Mouse (Mus musculus): Measurements from ENCODE around the gene Rin3.

The Rin3 gene

GRCm38 (mm10) chr12:102422065-102422464, 139.2 kb downstream of the Rin3 start:
- no peak for DNase-seq (ENCODE audit: low read depth, low spot score)

GRCm38 (mm10) chr12:102422623-102423320, 139.9 kb downstream of the Rin3 start:
- DNase-seq (ENCODE audit: low read depth, low spot score): no peak

GRCm38 (mm10) chr12:102423625-102424024, 140.8 kb downstream of the Rin3 start:
- no peak for DNase-seq (ENCODE audit: low read depth, low spot score)

- DNase-seq (ENCODE audit: low read depth, low spot score): no peak
Observed at GRCm38 (mm10) chr12:102424456-102424855, 141.6 kb downstream of the Rin3 start.

GRCm38 (mm10) chr12:102425048-102425578, 142.3 kb downstream of the Rin3 start:
- DNase-seq (ENCODE audit: low read depth, low spot score): no peak

GRCm38 (mm10) chr12:102426285-102426684, 143.4 kb downstream of the Rin3 start:
- peak; percentile 12 for DNase-seq (ENCODE audit: low read depth, low spot score)

- DNase-seq (ENCODE audit: low read depth, low spot score): no peak
Observed at GRCm38 (mm10) chr12:102429656-102430055, 146.8 kb downstream of the Rin3 start.

- DNase-seq (ENCODE audit: low read depth, low spot score): no peak
Observed at GRCm38 (mm10) chr12:102430228-102430627, 147.4 kb downstream of the Rin3 start.

GRCm38 (mm10) chr12:102432238-102432637, 149.4 kb downstream of the Rin3 start:
- DNase-seq (ENCODE audit: low read depth, low spot score): no peak

- no peak for DNase-seq (ENCODE audit: low read depth, low spot score)
Observed at GRCm38 (mm10) chr12:102434107-102434506, 151.3 kb downstream of the Rin3 start.

- no peak for DNase-seq (ENCODE audit: low read depth, low spot score)
Observed at GRCm38 (mm10) chr12:102436939-102437526, 154.2 kb downstream of the Rin3 start.

GRCm38 (mm10) chr12:102437952-102438351, 155.1 kb downstream of the Rin3 start:
- no peak for DNase-seq (ENCODE audit: low read depth, low spot score)

GRCm38 (mm10) chr12:102438983-102439631, 156.3 kb downstream of the Rin3 start:
- no peak for DNase-seq (ENCODE audit: low read depth, low spot score)

- peak; percentile 95 for DNase-seq (ENCODE audit: low read depth, low spot score)
Observed at GRCm38 (mm10) chr12:102439632-102440023, 156.8 kb downstream of the Rin3 start, which contains the start of gene Lgmn. TSS of gene Lgmn (minus strand) at chr12:102439813.

All from CD4-positive, CD25-positive, alpha-beta regulatory T cell, adult 2 months (primary cell).